Mouse (Mus musculus) liver, adult (tissue): ENCODE measurements around the gene Tdrd7.

Experiments
- GATA4 ChIP-seq: IDR thresholded peaks from 2 replicates; pipeline ENCODE4 v1.6.1; 2014; ENCODE audit warnings: mild to moderate bottlenecking, low read length; ENCODE audit not compliant: insufficient replicate concordance

Tdrd7 gene

GRCm38 (mm10) chr4:46056163-46056562, 91.0 kb downstream of the Tdrd7 start:
- no peak for TF ChIP-seq GATA4

- TF ChIP-seq GATA4: no peak
Measured at GRCm38 (mm10) chr4:46061259-46061962, 96.3 kb downstream of the Tdrd7 start.

- TF ChIP-seq GATA4: no peak
Measured at GRCm38 (mm10) chr4:46063841-46064240, 98.7 kb downstream of the Tdrd7 start.

GRCm38 (mm10) chr4:46064263-46064662, 99.1 kb downstream of the Tdrd7 start:
- no peak for TF ChIP-seq GATA4

- TF ChIP-seq GATA4: no peak
Measured at GRCm38 (mm10) chr4:46064961-46065360, 99.8 kb downstream of the Tdrd7 start.

GRCm38 (mm10) chr4:46065695-46066340, 100.7 kb downstream of the Tdrd7 start:
- TF ChIP-seq GATA4: no peak

- TF ChIP-seq GATA4: no peak
Measured at GRCm38 (mm10) chr4:46068060-46068459, 102.9 kb downstream of the Tdrd7 start.

GRCm38 (mm10) chr4:46068573-46068972, 103.4 kb downstream of the Tdrd7 start:
- TF ChIP-seq GATA4: no peak

- TF ChIP-seq GATA4: no peak
Measured at GRCm38 (mm10) chr4:46069851-46070482, 104.8 kb downstream of the Tdrd7 start.

GRCm38 (mm10) chr4:46072631-46073030, 107.5 kb downstream of the Tdrd7 start:
- TF ChIP-seq GATA4: no peak

- TF ChIP-seq GATA4: no peak
Measured at GRCm38 (mm10) chr4:46073736-46074135, 108.6 kb downstream of the Tdrd7 start.

- TF ChIP-seq GATA4: no peak
Measured at GRCm38 (mm10) chr4:46075664-46076063, 110.5 kb downstream of the Tdrd7 start.

GRCm38 (mm10) chr4:46076892-46077291, 111.8 kb downstream of the Tdrd7 start:
- TF ChIP-seq GATA4: no peak

- TF ChIP-seq GATA4: no peak
Measured at GRCm38 (mm10) chr4:46080261-46080660, 115.1 kb downstream of the Tdrd7 start.

- TF ChIP-seq GATA4: no peak
Measured at GRCm38 (mm10) chr4:46082555-46082954, 117.4 kb downstream of the Tdrd7 start.
